Mouse (Mus musculus) urinary bladder, postnatal 14 days (tissue): ENCODE measurements around the gene Ctbp2.
A peak's percentile ranks its signal among the peaks of the same experiment; 100 is the strongest.

ENCODE experiments used
- DNase-seq: peaks from one replicate; pipeline ENCODE4 v3.0.0; 2021; ENCODE audit warnings: low spot score

Ctbp2 gene

GRCm38 (mm10) chr7:133040688-133041345 lies 83.3 kb downstream of the Ctbp2 start:
- DNase-seq: peak; percentile 55

- DNase-seq: no peak
Observed at GRCm38 (mm10) chr7:133039556-133040255, 84.4 kb downstream of the Ctbp2 start.

GRCm38 (mm10) chr7:133037618-133038017 lies 86.5 kb downstream of the Ctbp2 start:
- no peak for DNase-seq

GRCm38 (mm10) chr7:133037217-133037616 lies 86.9 kb downstream of the Ctbp2 start:
- DNase-seq: no peak

- no peak for DNase-seq
Observed at GRCm38 (mm10) chr7:133035901-133036300, 88.3 kb downstream of the Ctbp2 start.

GRCm38 (mm10) chr7:133032589-133033203 lies 91.5 kb downstream of the Ctbp2 start:
- DNase-seq: peak; percentile 68

GRCm38 (mm10) chr7:133029496-133030047 lies 94.6 kb downstream of the Ctbp2 start:
- no peak for DNase-seq

GRCm38 (mm10) chr7:133029004-133029403 lies 95.2 kb downstream of the Ctbp2 start:
- DNase-seq: no peak

- no peak for DNase-seq
Observed at GRCm38 (mm10) chr7:133027930-133028329, 96.2 kb downstream of the Ctbp2 start.

GRCm38 (mm10) chr7:133024694-133025093 lies 99.5 kb downstream of the Ctbp2 start:
- no peak for DNase-seq

- no peak for DNase-seq
Observed at GRCm38 (mm10) chr7:133019481-133020020, 104.6 kb downstream of the Ctbp2 start.

GRCm38 (mm10) chr7:133018961-133019360 lies 105.2 kb downstream of the Ctbp2 start:
- no peak for DNase-seq

- DNase-seq: no peak
Observed at GRCm38 (mm10) chr7:133015416-133016070, 108.6 kb downstream of the Ctbp2 start.

GRCm38 (mm10) chr7:133014631-133015030 lies 109.5 kb downstream of the Ctbp2 start:
- DNase-seq: no peak

- DNase-seq: no peak
Observed at GRCm38 (mm10) chr7:133013923-133014322, 110.2 kb downstream of the Ctbp2 start.

- no peak for DNase-seq
Observed at GRCm38 (mm10) chr7:133012637-133013366, 111.4 kb downstream of the Ctbp2 start.

- no peak for DNase-seq
Observed at GRCm38 (mm10) chr7:133011611-133012010, 112.5 kb downstream of the Ctbp2 start.

GRCm38 (mm10) chr7:133011191-133011590 lies 113.0 kb downstream of the Ctbp2 start:
- peak; percentile 48 for DNase-seq

GRCm38 (mm10) chr7:133010477-133010876 lies 113.7 kb downstream of the Ctbp2 start:
- no peak for DNase-seq

GRCm38 (mm10) chr7:133009676-133010075 lies 114.5 kb downstream of the Ctbp2 start:
- DNase-seq: no peak

GRCm38 (mm10) chr7:133008663-133009062 lies 115.5 kb downstream of the Ctbp2 start:
- no peak for DNase-seq
